Mouse (Mus musculus): ENCODE results near the gene Dkkl1. TPM values are rescaled to one million over a fixed set of nuclear protein-coding genes. Genes with fewer than 3 reads are reported as not detected.
A peak's percentile ranks its signal among the peaks of the same experiment; 100 is the strongest.

Dkkl1 gene
- polyA plus RNA-seq, 1 experiment = 2.8 TPM

DNA sequence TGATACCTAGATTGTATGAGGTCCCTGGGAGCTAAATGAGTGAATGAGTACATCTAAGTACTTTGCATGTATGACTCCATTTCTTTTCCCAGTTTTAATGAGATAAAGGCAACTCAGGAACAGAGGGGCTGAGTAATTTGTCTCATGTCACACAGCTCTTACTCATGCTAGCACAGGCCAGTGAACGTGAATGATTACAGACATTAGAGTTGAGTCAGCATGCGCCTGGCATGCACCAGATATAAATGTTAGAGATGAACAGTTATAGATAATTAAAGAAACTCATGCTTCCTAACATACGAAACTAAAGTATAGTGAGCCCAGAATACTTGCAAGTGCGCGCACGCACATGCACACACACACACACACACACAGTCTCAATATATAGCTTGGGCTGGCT lies 21.8 kb downstream of the Dkkl1 start:
- no peak for TF ChIP-seq CTCF (IDR thresholded peaks at IDR 0.05; ENCODE audit: extremely low read depth, insufficient read depth, insufficient read length, insufficient replicate concordance)
- no peak for TF ChIP-seq POLR2A (IDR thresholded peaks at IDR 0.05; ENCODE audit: low read depth, low read length)
- Histone ChIP-seq H3K27me3 (ENCODE audit: control insufficient read depth, insufficient read depth, low read length) (no peaks in the 10 kb centered on the region), H3K36me3 (ENCODE audit: control insufficient read depth, insufficient read depth, low read length) (no peaks in the 10 kb centered on the region), H3K4me3 (ENCODE audit: extremely low read depth, insufficient read depth, insufficient read length) (no peak overlapping the region), H3K27ac (ENCODE audit: insufficient read depth, low read length) (no peak overlapping the region), H3K4me1 (ENCODE audit: control insufficient read depth, insufficient read depth, insufficient read length) (no peaks in the 10 kb centered on the region)
- 83% methylated on average over 6 of the region's 6 CpGs for WGBS
- no peak for DNase-seq (ENCODE audit: low read depth in 1 of 2, low spot score in 2 of 2)

DNA sequence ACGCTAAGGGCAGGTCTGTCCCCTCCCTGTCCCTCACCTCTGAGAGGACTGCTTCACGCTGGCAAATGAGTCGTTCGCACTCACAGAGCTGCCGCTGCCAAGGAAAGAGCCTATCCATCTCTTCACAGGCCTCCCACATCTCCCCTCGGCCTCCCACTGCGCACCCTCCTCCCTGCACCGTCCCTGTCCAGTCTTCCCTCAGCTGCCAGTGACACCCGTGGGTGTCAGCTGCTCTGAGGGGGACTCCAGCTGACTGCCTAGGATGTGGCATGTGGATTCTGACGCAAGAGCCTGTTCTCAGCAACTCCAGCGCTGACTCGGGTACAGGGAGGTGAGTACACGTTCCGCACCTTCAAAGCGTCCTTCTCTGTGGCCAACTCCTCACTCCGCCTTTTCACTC lies 22.3 kb downstream of the Dkkl1 start:
- Histone ChIP-seq H3K36me3 (ENCODE audit: control insufficient read depth, insufficient read depth, low read length) (no peaks in the 10 kb centered on the region), H3K4me1 (ENCODE audit: control insufficient read depth, insufficient read depth, insufficient read length) (no peaks in the 10 kb centered on the region), H3K27ac (ENCODE audit: insufficient read depth, low read length) (no peak overlapping the region), H3K27me3 (ENCODE audit: control insufficient read depth, insufficient read depth, low read length) (no peaks in the 10 kb centered on the region), H3K4me3 (ENCODE audit: extremely low read depth, insufficient read depth, insufficient read length) (no peak overlapping the region)
- no peak for TF ChIP-seq POLR2A (IDR thresholded peaks at IDR 0.05; ENCODE audit: low read depth, low read length)
- no peak for TF ChIP-seq CTCF (IDR thresholded peaks at IDR 0.05; ENCODE audit: extremely low read depth, insufficient read depth, insufficient read length, insufficient replicate concordance)
- WGBS = 65% methylated on average over 16 of the region's 16 CpGs
- DNase-seq (ENCODE audit: low read depth in 1 of 2, low spot score in 2 of 2) = no peak

DNA sequence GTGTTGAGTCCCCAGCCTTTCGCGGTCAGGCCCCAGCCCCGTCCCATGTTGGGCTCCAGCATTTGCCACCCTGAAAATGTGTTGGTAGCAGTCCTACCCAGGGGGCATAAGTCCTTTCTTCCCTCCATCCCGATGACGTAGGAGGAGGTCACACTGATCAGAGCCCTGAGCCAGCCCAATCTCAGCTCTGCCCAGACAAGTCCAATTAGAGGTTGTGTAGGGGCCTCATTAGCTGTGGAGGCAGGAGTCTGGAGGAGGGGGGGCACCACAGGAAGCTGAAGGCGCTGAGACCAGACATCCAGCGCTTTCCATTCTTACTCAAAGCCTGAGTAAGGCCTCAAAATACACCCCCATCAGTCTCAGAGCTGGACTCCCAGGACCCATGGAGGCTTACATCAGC lies 26.0 kb downstream of the Dkkl1 start:
- DNase-seq (ENCODE audit: low read depth in 1 of 2, low spot score in 2 of 2) = no peak
- H3K36me3 ChIP-seq (ENCODE audit: control insufficient read depth, insufficient read depth, low read length) = no peaks in the 10 kb centered on the region
- H3K4me3 ChIP-seq (ENCODE audit: extremely low read depth, insufficient read depth, insufficient read length) = no peak overlapping the region
- H3K4me1 ChIP-seq (ENCODE audit: control insufficient read depth, insufficient read depth, insufficient read length) = peaks cover 4% of the 10 kb centered on the region; the same call in 1 of the 2 replicates
- H3K27me3 ChIP-seq (ENCODE audit: control insufficient read depth, insufficient read depth, low read length) = peaks cover 12% of the 10 kb centered on the region
- H3K27ac ChIP-seq (ENCODE audit: insufficient read depth, low read length) = no peak overlapping the region
- 79% methylated on average over 7 of the region's 7 CpGs for WGBS
- TF ChIP-seq POLR2A (IDR thresholded peaks at IDR 0.05; ENCODE audit: low read depth, low read length) = no peak
- no peak for TF ChIP-seq CTCF (IDR thresholded peaks at IDR 0.05; ENCODE audit: extremely low read depth, insufficient read depth, insufficient read length, insufficient replicate concordance)

DNA sequence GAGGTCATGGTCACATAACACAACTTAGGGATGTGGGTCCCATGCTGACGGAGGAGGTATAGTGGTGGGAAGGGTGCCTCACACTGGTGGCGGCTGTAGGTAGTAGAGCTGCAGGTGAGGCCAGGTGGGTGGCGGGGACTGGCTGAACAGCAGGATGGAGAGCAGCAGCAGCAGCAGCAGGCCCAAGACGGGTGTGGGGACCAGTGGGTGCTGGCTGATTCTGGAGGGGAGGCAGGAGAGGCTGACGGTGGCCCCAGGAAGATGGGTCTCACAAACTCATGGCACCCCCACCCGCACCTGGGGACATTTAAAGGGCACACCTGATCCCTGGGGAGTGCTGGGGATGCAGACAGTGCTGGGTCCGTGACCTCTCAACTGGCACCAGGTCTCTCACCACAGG lies 28.3 kb downstream of the Dkkl1 start:
- H3K36me3 ChIP-seq (ENCODE audit: control insufficient read depth, insufficient read depth, low read length) = no peaks in the 10 kb centered on the region
- TF ChIP-seq CTCF (IDR thresholded peaks at IDR 0.05; ENCODE audit: extremely low read depth, insufficient read depth, insufficient read length, insufficient replicate concordance) = no peak
- TF ChIP-seq POLR2A (IDR thresholded peaks at IDR 0.05; ENCODE audit: low read depth, low read length) = no peak
- 85% methylated on average over 7 of the region's 7 CpGs for WGBS

DNA sequence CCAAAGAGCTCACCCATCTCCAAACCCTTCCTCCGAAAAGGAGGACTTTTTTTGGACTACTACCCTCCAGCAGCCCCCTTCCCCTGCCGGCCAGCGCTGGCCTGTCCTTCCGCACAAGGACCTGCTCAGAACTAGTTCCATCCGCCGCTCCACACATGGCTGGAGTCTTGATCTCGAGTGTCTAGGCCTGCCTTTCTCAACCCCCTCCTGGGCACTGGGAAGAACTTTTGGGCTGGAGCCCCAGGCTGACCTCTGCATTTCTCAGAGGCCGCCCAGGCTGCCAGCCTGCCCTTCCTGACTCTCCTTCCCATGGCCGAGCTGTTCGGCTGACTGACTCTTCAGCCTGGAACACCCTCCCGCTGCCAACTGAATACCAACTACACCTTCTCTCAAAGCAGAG lies 29.3 kb downstream of the Dkkl1 start:
- Histone ChIP-seq H3K36me3 (ENCODE audit: control insufficient read depth, insufficient read depth, low read length) (no peaks in the 10 kb centered on the region), H3K27ac (ENCODE audit: insufficient read depth, low read length) (no peak overlapping the region), H3K4me1 (ENCODE audit: control insufficient read depth, insufficient read depth, insufficient read length) (peaks cover 4% of the 10 kb centered on the region; the same call in 1 of the 2 replicates), H3K27me3 (ENCODE audit: control insufficient read depth, insufficient read depth, low read length) (peaks cover 17% of the 10 kb centered on the region), H3K4me3 (ENCODE audit: extremely low read depth, insufficient read depth, insufficient read length) (peak overlapping the region; percentile 38; the same call in 1 of the 2 replicates)
- TF ChIP-seq CTCF (IDR thresholded peaks at IDR 0.05; ENCODE audit: extremely low read depth, insufficient read depth, insufficient read length, insufficient replicate concordance) (no peak), POLR2A (IDR thresholded peaks at IDR 0.05; ENCODE audit: low read depth, low read length) (no peak)
- no peak for DNase-seq (ENCODE audit: low read depth in 1 of 2, low spot score in 2 of 2)
- 16% methylated on average over 11 of the region's 11 CpGs for WGBS

More for the DNA sequence above, 28.3 kb downstream of the Dkkl1 start:
- no peak overlapping the region for H3K27ac ChIP-seq (ENCODE audit: insufficient read depth, low read length)
- no peak overlapping the region for H3K4me3 ChIP-seq (ENCODE audit: extremely low read depth, insufficient read depth, insufficient read length)
- peaks cover 14% of the 10 kb centered on the region for H3K27me3 ChIP-seq (ENCODE audit: control insufficient read depth, insufficient read depth, low read length)
- no peak for DNase-seq (ENCODE audit: low read depth in 1 of 2, low spot score in 2 of 2)
- H3K4me1 ChIP-seq (ENCODE audit: control insufficient read depth, insufficient read depth, insufficient read length) = peaks cover 4% of the 10 kb centered on the region; the same call in 1 of the 2 replicates

DNA sequence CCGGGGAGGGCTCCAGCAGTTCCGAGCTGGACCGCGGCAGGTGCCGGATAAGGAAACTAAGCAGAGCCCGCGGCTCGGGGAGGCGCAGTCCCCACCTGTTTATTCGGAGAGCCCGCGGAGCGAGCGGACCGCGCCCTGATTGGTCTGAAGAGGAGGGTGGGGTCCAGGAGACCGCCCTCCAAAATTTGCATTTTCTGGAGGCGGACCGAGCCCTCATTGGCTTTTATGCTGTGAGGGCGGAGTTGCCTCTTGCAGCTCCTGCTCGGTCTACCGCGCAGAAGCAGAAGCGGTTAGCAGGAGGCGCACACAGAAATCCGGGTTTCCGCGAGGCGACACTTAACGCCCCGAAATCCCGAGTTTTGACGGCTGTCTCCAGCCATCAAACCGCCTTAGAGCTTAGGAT lies 29.7 kb downstream of the Dkkl1 start:
- Histone ChIP-seq H3K4me1 (ENCODE audit: control insufficient read depth, insufficient read depth, insufficient read length) (peaks cover 4% of the 10 kb centered on the region; the same call in 1 of the 2 replicates), H3K27ac (ENCODE audit: insufficient read depth, low read length) (no peak overlapping the region), H3K4me3 (ENCODE audit: extremely low read depth, insufficient read depth, insufficient read length) (peak overlapping the region; percentile 38; the same call in 1 of the 2 replicates), H3K36me3 (ENCODE audit: control insufficient read depth, insufficient read depth, low read length) (no peaks in the 10 kb centered on the region), H3K27me3 (ENCODE audit: control insufficient read depth, insufficient read depth, low read length) (peaks cover 21% of the 10 kb centered on the region)
- TF ChIP-seq CTCF (IDR thresholded peaks at IDR 0.05; ENCODE audit: extremely low read depth, insufficient read depth, insufficient read length, insufficient replicate concordance) (no peak), POLR2A (IDR thresholded peaks at IDR 0.05; ENCODE audit: low read depth, low read length) (no peak)
- peak; percentile 75 to 84 for DNase-seq (ENCODE audit: low read depth in 1 of 2, low spot score in 2 of 2)
- WGBS = under 1% methylated on average over 34 of the region's 34 CpGs

DNA sequence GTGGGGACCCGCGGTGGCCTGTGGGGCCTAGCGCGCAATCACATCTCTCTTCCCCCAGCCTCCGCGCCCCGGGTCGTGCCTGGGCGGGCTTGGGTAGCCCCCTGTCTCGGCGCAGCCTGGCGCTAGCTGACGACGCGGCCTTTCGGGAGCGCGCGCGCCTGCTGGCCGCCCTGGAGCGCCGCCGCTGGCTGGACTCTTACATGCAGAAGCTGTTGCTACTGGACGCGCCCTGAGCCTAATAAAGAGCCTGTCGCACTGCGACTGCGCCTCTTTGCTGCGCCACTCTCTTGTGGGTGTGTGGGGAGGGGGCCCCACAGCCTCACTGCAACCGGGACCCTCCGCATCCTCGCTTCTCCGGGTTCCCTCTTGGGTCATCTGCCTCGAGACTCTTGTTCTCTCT lies 30.4 kb downstream of the Dkkl1 start:
- Histone ChIP-seq H3K36me3 (ENCODE audit: control insufficient read depth, insufficient read depth, low read length) (no peaks in the 10 kb centered on the region), H3K4me1 (ENCODE audit: control insufficient read depth, insufficient read depth, insufficient read length) (peaks cover 4% of the 10 kb centered on the region; the same call in 1 of the 2 replicates), H3K4me3 (ENCODE audit: extremely low read depth, insufficient read depth, insufficient read length) (no peak overlapping the region), H3K27ac (ENCODE audit: insufficient read depth, low read length) (no peak overlapping the region), H3K27me3 (ENCODE audit: control insufficient read depth, insufficient read depth, low read length) (peaks cover 24% of the 10 kb centered on the region)
- TF ChIP-seq POLR2A (IDR thresholded peaks at IDR 0.05; ENCODE audit: low read depth, low read length) = no peak
- no peak for TF ChIP-seq CTCF (IDR thresholded peaks at IDR 0.05; ENCODE audit: extremely low read depth, insufficient read depth, insufficient read length, insufficient replicate concordance)
- WGBS = 11% methylated on average over 35 of the region's 35 CpGs
- DNase-seq (ENCODE audit: low read depth in 1 of 2, low spot score in 2 of 2) = no peak
